Mouse (Mus musculus) hindbrain, embryonic 12.5 days (tissue): ENCODE measurements around the gene Ssbp3. TPM values are rescaled to one million over a fixed set of nuclear protein-coding genes. Genes with fewer than 3 reads are reported as not detected.

Experiments
- ATAC-seq: fragments of 200-750 bp; cut with Nextera tagmentation; 2 replicates; pipeline ENCODE4 v1.8.0; 2017; ENCODE audit warnings: moderate TSS enrichment; ENCODE audit not compliant: low FRiP score
- H3K27ac ChIP-seq: fragments of 300-500 bp; sonication (generic); 2 replicates; pipeline ENCODE4 v1.5.1; 2016; ENCODE audit warnings: mild to moderate bottlenecking
- H3K27me3 ChIP-seq: fragments of 300-500 bp; sonication (generic); 2 replicates; pipeline ENCODE4 v1.6.1; 2016; ENCODE audit warnings: mild to moderate bottlenecking
- H3K36me3 ChIP-seq: fragments of 300-500 bp; sonication (generic); 2 replicates; pipeline ENCODE4 v1.6.1; 2016; ENCODE audit warnings: mild to moderate bottlenecking
- H3K4me1 ChIP-seq: fragments of 300-500 bp; sonication (generic); 2 replicates; pipeline ENCODE4 v1.6.1; 2016
- H3K4me2 ChIP-seq: fragments of 300-500 bp; sonication (generic); replicated peaks from 2 replicates; pipeline ENCODE4 v1.6.1; 2016; ENCODE audit warnings: mild to moderate bottlenecking
- H3K4me3 ChIP-seq: fragments of 300-500 bp; sonication (generic); 2 replicates; pipeline ENCODE4 v1.5.1; 2016; ENCODE audit warnings: mild to moderate bottlenecking
- H3K9ac ChIP-seq: fragments of 300-500 bp; sonication (generic); 2 replicates; pipeline ENCODE4 v1.6.1; 2016; ENCODE audit warnings: mild to moderate bottlenecking, moderate library complexity
- H3K9me3 ChIP-seq: fragments of 300-500 bp; sonication (generic); replicated peaks from 2 replicates; pipeline ENCODE4 v1.6.1; 2016; ENCODE audit warnings: mild to moderate bottlenecking
- WGBS: fragments of 180-500 bp; shearing (Covaris S2); methylation state at CpG from one replicate; pipeline ENCODE4 v1.1.7; 2016; 5-methylcytosine and 5-hydroxymethylcytosine counted together
- polyA plus RNA-seq: library from polyadenylated mRNA; unstranded; fragments of >200 nt; fragmentation: Nextera tagmentation; extraction: Ambion mirVana; gene quantifications from 2 replicates; pipeline ENCODE4 v1.2.1, GENCODE M21; 2016

Ssbp3 gene
- polyA plus RNA-seq, 1 experiment from 2014 or later = 285 TPM

- H3K9me3 ChIP-seq = no peaks in the 10 kb centered on the region
- peaks cover 70% of the 10 kb centered on the region for H3K4me1 ChIP-seq
- 0 out of 2 replicates have a peak overlapping the region, but pooled peaks have one; percentile 36 for H3K27ac ChIP-seq
- H3K4me3 ChIP-seq = no peak overlapping the region
- H3K27me3 ChIP-seq = no peaks in the 10 kb centered on the region
- 71% methylated on average over 14 of the region's 14 CpGs for WGBS
- no peak; the same call in 1 of the 2 replicates for ATAC-seq
- no peak overlapping the region for H3K4me2 ChIP-seq
- H3K36me3 ChIP-seq = 0 out of 2 replicates have a peak, but pooled peaks cover 3% of the 10 kb centered on the region
- no peak overlapping the region for H3K9ac ChIP-seq
Observed at GRCm38 (mm10) chr4:107001916-107002488, 91.5 kb downstream of the Ssbp3 start.

- H3K4me2 ChIP-seq = no peak overlapping the region
- H3K4me3 ChIP-seq = no peak overlapping the region
- H3K9ac ChIP-seq = no peak overlapping the region
- 0 out of 2 replicates have a peak, but pooled peaks cover 3% of the 10 kb centered on the region for H3K36me3 ChIP-seq
- 0 out of 2 replicates have a peak overlapping the region, but pooled peaks have one; percentile 18 for H3K27ac ChIP-seq
- WGBS = 81% methylated on average over 11 of the region's 11 CpGs
- H3K4me1 ChIP-seq = peaks cover 63% of the 10 kb centered on the region
- ATAC-seq = no peak
- H3K9me3 ChIP-seq = no peaks in the 10 kb centered on the region
- H3K27me3 ChIP-seq = no peaks in the 10 kb centered on the region
Observed at GRCm38 (mm10) chr4:107002517-107003165, 92.1 kb downstream of the Ssbp3 start.

- ATAC-seq = no peak
- no peaks in the 10 kb centered on the region for H3K9me3 ChIP-seq
- H3K27ac ChIP-seq = no peak overlapping the region
- H3K4me3 ChIP-seq = no peak overlapping the region
- H3K27me3 ChIP-seq = no peaks in the 10 kb centered on the region
- 67% methylated on average over 2 of the region's 2 CpGs for WGBS
- H3K9ac ChIP-seq = no peak overlapping the region
- H3K4me2 ChIP-seq = no peak overlapping the region
- 0 out of 2 replicates have a peak, but pooled peaks cover 3% of the 10 kb centered on the region for H3K36me3 ChIP-seq
- peaks cover 58% of the 10 kb centered on the region for H3K4me1 ChIP-seq
Observed at GRCm38 (mm10) chr4:107003199-107003598, 92.7 kb downstream of the Ssbp3 start.

- H3K27me3 ChIP-seq = no peaks in the 10 kb centered on the region
- H3K4me2 ChIP-seq = no peak overlapping the region
- no peak overlapping the region for H3K9ac ChIP-seq
- WGBS = 74% methylated on average over 3 of the region's 3 CpGs
- ATAC-seq = no peak
- H3K27ac ChIP-seq = no peak overlapping the region
- peaks cover 59% of the 10 kb centered on the region for H3K4me1 ChIP-seq
- H3K36me3 ChIP-seq = peaks cover 6% of the 10 kb centered on the region; the same call in 1 of the 2 replicates
- no peaks in the 10 kb centered on the region for H3K9me3 ChIP-seq
- H3K4me3 ChIP-seq = no peak overlapping the region
Observed at GRCm38 (mm10) chr4:107003786-107004185, 93.3 kb downstream of the Ssbp3 start.

GRCm38 (mm10) chr4:107004346-107004745 is 93.8 kb downstream of the Ssbp3 start:
- no peak for ATAC-seq

GRCm38 (mm10) chr4:107005166-107005565 is 94.7 kb downstream of the Ssbp3 start:
- WGBS = 87% methylated on average over 5 of the region's 5 CpGs
- peaks cover 47% of the 10 kb centered on the region for H3K4me1 ChIP-seq
- no peak for ATAC-seq
- H3K4me2 ChIP-seq = no peak overlapping the region
- no peak overlapping the region for H3K9ac ChIP-seq
- H3K9me3 ChIP-seq = no peaks in the 10 kb centered on the region
- no peak overlapping the region for H3K4me3 ChIP-seq
- H3K27me3 ChIP-seq = no peaks in the 10 kb centered on the region
- no peak overlapping the region for H3K27ac ChIP-seq
- H3K36me3 ChIP-seq = peaks cover 9% of the 10 kb centered on the region; the same call in 1 of the 2 replicates

More at GRCm38 (mm10) chr4:107004346-107004745, 93.8 kb downstream of the Ssbp3 start:
- H3K4me3 ChIP-seq = no peak overlapping the region
- no peak overlapping the region for H3K9ac ChIP-seq
- no peak overlapping the region for H3K27ac ChIP-seq
- H3K27me3 ChIP-seq = no peaks in the 10 kb centered on the region
- no peaks in the 10 kb centered on the region for H3K9me3 ChIP-seq
- peaks cover 55% of the 10 kb centered on the region for H3K4me1 ChIP-seq
- no peak overlapping the region for H3K4me2 ChIP-seq
- WGBS = 84% methylated on average over 3 of the region's 3 CpGs
- H3K36me3 ChIP-seq = peaks cover 3% of the 10 kb centered on the region; the same call in 1 of the 2 replicates

GRCm38 (mm10) chr4:107006229-107006628 is 95.7 kb downstream of the Ssbp3 start:
- Histone ChIP-seq H3K4me2 (no peak overlapping the region), H3K27me3 (no peaks in the 10 kb centered on the region), H3K9ac (no peak overlapping the region), H3K9me3 (no peaks in the 10 kb centered on the region), H3K27ac (no peak overlapping the region), H3K4me1 (peaks cover 36% of the 10 kb centered on the region), H3K4me3 (no peak overlapping the region), H3K36me3 (peaks cover 10% of the 10 kb centered on the region; the same call in 1 of the 2 replicates)
- 83% methylated on average over 4 of the region's 4 CpGs for WGBS
- ATAC-seq = no peak

GRCm38 (mm10) chr4:107006807-107007206 is 96.3 kb downstream of the Ssbp3 start:
- 95% methylated on average over 6 of the region's 6 CpGs for WGBS
- Histone ChIP-seq H3K27me3 (no peaks in the 10 kb centered on the region), H3K9me3 (no peaks in the 10 kb centered on the region), H3K27ac (no peak overlapping the region), H3K4me1 (peaks cover 33% of the 10 kb centered on the region), H3K9ac (no peak overlapping the region), H3K4me2 (no peak overlapping the region), H3K36me3 (peaks cover 10% of the 10 kb centered on the region; the same call in 1 of the 2 replicates), H3K4me3 (no peak overlapping the region)
- no peak for ATAC-seq

- no peak for ATAC-seq
- Histone ChIP-seq H3K27ac (no peak overlapping the region), H3K4me1 (peaks cover 32% of the 10 kb centered on the region), H3K27me3 (no peaks in the 10 kb centered on the region), H3K4me3 (no peak overlapping the region), H3K4me2 (no peak overlapping the region), H3K36me3 (peaks cover 10% of the 10 kb centered on the region; the same call in 1 of the 2 replicates), H3K9ac (no peak overlapping the region), H3K9me3 (no peaks in the 10 kb centered on the region)
- WGBS = 91% methylated on average over 6 of the region's 8 CpGs
Observed at GRCm38 (mm10) chr4:107007359-107007758, 96.9 kb downstream of the Ssbp3 start.

- ATAC-seq = no peak
- Histone ChIP-seq H3K4me1 (peaks cover 33% of the 10 kb centered on the region), H3K9me3 (no peaks in the 10 kb centered on the region), H3K27ac (no peak overlapping the region), H3K9ac (no peak overlapping the region), H3K36me3 (peaks cover 15% of the 10 kb centered on the region; the same call in 1 of the 2 replicates), H3K4me3 (no peak overlapping the region), H3K4me2 (no peak overlapping the region), H3K27me3 (no peaks in the 10 kb centered on the region)
- 98% methylated on average over 2 of the region's 2 CpGs for WGBS
Observed at GRCm38 (mm10) chr4:107008161-107008560, 97.7 kb downstream of the Ssbp3 start.

- no peak overlapping the region for H3K4me3 ChIP-seq
- H3K27ac ChIP-seq = no peak overlapping the region
- no peak overlapping the region for H3K4me2 ChIP-seq
- WGBS = 91% methylated on average over 7 of the region's 7 CpGs
- no peak overlapping the region for H3K9ac ChIP-seq
- peaks cover 36% of the 10 kb centered on the region for H3K4me1 ChIP-seq
- no peaks in the 10 kb centered on the region for H3K27me3 ChIP-seq
- no peak for ATAC-seq
- peaks cover 16% of the 10 kb centered on the region; the same call in 1 of the 2 replicates for H3K36me3 ChIP-seq
- H3K9me3 ChIP-seq = no peaks in the 10 kb centered on the region
Observed at GRCm38 (mm10) chr4:107009548-107009947, 99.0 kb downstream of the Ssbp3 start.

GRCm38 (mm10) chr4:107011325-107012004 is 101.0 kb downstream of the Ssbp3 start:
- 90% methylated on average over 8 of the region's 8 CpGs for WGBS
- H3K4me3 ChIP-seq = no peak overlapping the region
- H3K4me2 ChIP-seq = no peak overlapping the region
- H3K36me3 ChIP-seq = peaks cover 21% of the 10 kb centered on the region; the same call in 1 of the 2 replicates
- H3K9ac ChIP-seq = no peak overlapping the region
- ATAC-seq = no peak
- H3K27ac ChIP-seq = no peak overlapping the region
- peaks cover 55% of the 10 kb centered on the region for H3K4me1 ChIP-seq
- no peaks in the 10 kb centered on the region for H3K9me3 ChIP-seq
- no peaks in the 10 kb centered on the region for H3K27me3 ChIP-seq
